Mouse (Mus musculus) frontal cortex, adult 2 months (tissue): ENCODE measurements around the gene Mettl7a1. TPM values are rescaled to one million over a fixed set of nuclear protein-coding genes. Genes with fewer than 3 reads are reported as not detected.
"Not testable (repeated sequence)": the region's sequence is repeated elsewhere in the genome, so short reads cannot be mapped to it uniquely, and the experiment has no call there.

Experiments
- DNase-seq, 2 experiments: peaks; one replicate each; pipeline ENCODE4 v3.0.0; 2022; ENCODE audit warnings: low spot score in 1 of 2; ENCODE audit errors: extremely low spot score in 1 of 2
- polyA plus RNA-seq: library from polyadenylated mRNA; depleted of rRNA; stranded (reverse); fragments of >200 nt; gene quantifications from 2 replicates; pipeline ENCODE4 v1.2.3, GENCODE M21; 2012; rRNA removed

Gene Mettl7a1
- polyA plus RNA-seq, result 26.3 and 29.0 TPM in 2 replicates

GRCm38 (mm10) chr15:100304019-100304991 is at the start of gene Mettl7a1:
TSS of gene Mettl7a1 (plus strand) at chr15:100304140.
- peak; percentile 63 to 86 for DNase-seq

GRCm38 (mm10) chr15:100256386-100256785 is 47.6 kb upstream of the Mettl7a1 start:
- DNase-seq, result no peak

GRCm38 (mm10) chr15:100257305-100257704 is 46.6 kb upstream of the Mettl7a1 start:
- no peak for DNase-seq

- no peak for DNase-seq
These were observed 45.1 kb upstream of the Mettl7a1 start for GRCm38 (mm10) chr15:100258646-100259425.

GRCm38 (mm10) chr15:100260351-100260750 is 43.6 kb upstream of the Mettl7a1 start:
- not testable (repeated sequence) for DNase-seq

GRCm38 (mm10) chr15:100263246-100263905 is 40.6 kb upstream of the Mettl7a1 start:
- peak in 1 of 2 experiments; percentile 48 for DNase-seq

GRCm38 (mm10) chr15:100265586-100266325 is 38.2 kb upstream of the Mettl7a1 start:
- DNase-seq, result no peak

- no peak for DNase-seq
These were observed 35.0 kb upstream of the Mettl7a1 start for GRCm38 (mm10) chr15:100268916-100269315.

GRCm38 (mm10) chr15:100269776-100270175 is 34.2 kb upstream of the Mettl7a1 start:
- no peak for DNase-seq

GRCm38 (mm10) chr15:100270609-100271008 is 33.3 kb upstream of the Mettl7a1 start:
- DNase-seq, result not testable (repeated sequence)

- no peak for DNase-seq
These were observed 32.5 kb upstream of the Mettl7a1 start for GRCm38 (mm10) chr15:100271411-100271810.

GRCm38 (mm10) chr15:100273791-100274308 is 30.1 kb upstream of the Mettl7a1 start:
- DNase-seq, result not testable (repeated sequence)

- DNase-seq, result no peak
These were observed 29.0 kb upstream of the Mettl7a1 start for GRCm38 (mm10) chr15:100274790-100275559.

- DNase-seq, result no peak
These were observed 27.5 kb upstream of the Mettl7a1 start for GRCm38 (mm10) chr15:100276403-100276802.

GRCm38 (mm10) chr15:100277586-100277985 is 26.4 kb upstream of the Mettl7a1 start:
- no peak for DNase-seq

- DNase-seq, result no peak
These were observed 23.3 kb upstream of the Mettl7a1 start, which contains the start of gene Tmprss12 for GRCm38 (mm10) chr15:100280626-100281025. TSS of gene Tmprss12 (plus strand) at chr15:100280837.

GRCm38 (mm10) chr15:100288980-100289379 is 15.0 kb upstream of the Mettl7a1 start:
- DNase-seq, result no peak

GRCm38 (mm10) chr15:100290858-100291257 is 13.1 kb upstream of the Mettl7a1 start:
- no peak for DNase-seq

GRCm38 (mm10) chr15:100292326-100292725 is 11.6 kb upstream of the Mettl7a1 start:
- no peak for DNase-seq
